ENCODE assay signal across 10 mouse cellular contexts in genomic region chr7:101513655-101514054, GRCm38 (mm10).
A peak's percentile ranks its signal among the peaks of the same experiment; 100 is the strongest.
DNase-seq lines count a peak whose midpoint lies in the region; ATAC-seq and TF ChIP-seq lines count a peak whose summit lies in the region.
"Had no signal": no experiment of that assay in that cellular context is flagged by ENCODE, and none has a peak within 500 bp of the region (broad histone marks: within the 10 kb centered on the region; RNA-seq: fewer than 3 reads in every experiment).

No protein-coding gene starts in this region.

- H3K4me1 ChIP-seq in hindbrain, embryonic 15.5 days (replicated peaks), result peaks cover 12% of the 10 kb centered on the region; the same call in 1 of the 2 replicates
- no peaks in the 10 kb centered on the region; the same call in 1 of the 2 replicates for H3K4me1 ChIP-seq in hindbrain, embryonic 11.5 days (replicated peaks; ENCODE audit: control insufficient read depth, insufficient read depth, low read length)
- H3K4me1 ChIP-seq: limb, embryonic 13.5 days had no signal

- H3K36me3 ChIP-seq in hindbrain, embryonic 15.5 days, result no peaks in the 10 kb centered on the region
- no peaks in the 10 kb centered on the region for H3K36me3 ChIP-seq in hindbrain, embryonic 11.5 days (ENCODE audit: control insufficient read depth, insufficient read depth, low read length)
- H3K36me3 ChIP-seq: limb, embryonic 13.5 days had no signal

- ATAC-seq in hindbrain, embryonic 15.5 days (ENCODE audit: low FRiP score, low read depth), result peak; percentile 69
- ATAC-seq in hindbrain, embryonic 11.5 days (ENCODE audit: low FRiP score), result no peak

- no peak overlapping the region for H3K27ac ChIP-seq in hindbrain, embryonic 15.5 days (replicated peaks)
- H3K27ac ChIP-seq in hindbrain, embryonic 11.5 days (ENCODE audit: low read depth, low read length), result no peak overlapping the region
- H3K27ac ChIP-seq: limb, embryonic 13.5 days had no signal

- TF ChIP-seq POLR2A in brain, embryonic 14.5 days (IDR thresholded peaks at IDR 0.05; ENCODE audit: borderline replicate concordance, extremely low read depth, insufficient read depth, insufficient read length, poor library complexity, severe bottlenecking), result no peak

- DNase-seq in hindbrain, embryonic 11.5 days (ENCODE audit: low spot score), result no peak
- DNase-seq in brain, embryonic 14.5 days (ENCODE audit: low read depth), result peak; percentile 82
- peak; percentile 46 for DNase-seq in cerebellum, adult 9-10 months
- peak; percentile 61 to 67 for DNase-seq in left cerebral cortex, postnatal 25 days (ENCODE audit: low spot score in 2 of 2)
- no peak for DNase-seq in spleen, adult 12 weeks (ENCODE audit: low spot score)
- DNase-seq in spleen, postnatal 14 days (ENCODE audit: low spot score in 2 of 2), result no peak
- DNase-seq: lung, postnatal 10 days had no signal

- intact Hi-C loops in left cerebral cortex, postnatal 25 days (cut with DNase I), result no loop called here

- WGBS in hindbrain, embryonic 15.5 days, result 50% methylated on average over 7 of the region's 7 CpGs
- WGBS in hindbrain, embryonic 11.5 days, result 82% methylated on average over 7 of the region's 7 CpGs

- no peak for TF ChIP-seq CTCF in brain, embryonic 14.5 days (IDR thresholded peaks at IDR 0.05; ENCODE audit: borderline replicate concordance, extremely low read depth, insufficient read depth, insufficient read length)

- no peaks in the 10 kb centered on the region for H3K27me3 ChIP-seq in hindbrain, embryonic 15.5 days
- H3K27me3 ChIP-seq in hindbrain, embryonic 11.5 days (ENCODE audit: control insufficient read depth, insufficient read depth, low read length), result no peaks in the 10 kb centered on the region
- H3K27me3 ChIP-seq: limb, embryonic 13.5 days had no signal

- H3K4me3 ChIP-seq in hindbrain, embryonic 15.5 days, result no peak overlapping the region
- no peak overlapping the region for H3K4me3 ChIP-seq in hindbrain, embryonic 11.5 days (ENCODE audit: low read depth, low read length)
- H3K4me3 ChIP-seq: limb, embryonic 13.5 days; myocyte had no signal

- no peak overlapping the region for H3K9ac ChIP-seq in hindbrain, embryonic 15.5 days
- no peak overlapping the region for H3K9ac ChIP-seq in hindbrain, embryonic 11.5 days (ENCODE audit: low read depth, low read length)
- H3K9ac ChIP-seq: limb, embryonic 13.5 days had no signal

- H3K4me2 ChIP-seq in hindbrain, embryonic 15.5 days, result no peak overlapping the region
- H3K4me2 ChIP-seq in hindbrain, embryonic 11.5 days (replicated peaks; ENCODE audit: low read depth, low read length), result no peak overlapping the region
- H3K4me2 ChIP-seq: limb, embryonic 13.5 days had no signal

- H3K9me3 ChIP-seq in hindbrain, embryonic 15.5 days, result no peaks in the 10 kb centered on the region
- H3K9me3 ChIP-seq in hindbrain, embryonic 11.5 days (ENCODE audit: control insufficient read depth, low read length), result no peaks in the 10 kb centered on the region
- H3K9me3 ChIP-seq: limb, embryonic 13.5 days had no signal

Comparison
In these comparisons a context has a peak if more than half of its experiments do, and no peak if none do; other contexts are left out.
1. DNase-seq: peak in brain, embryonic 14.5 days (single experiment), cerebellum, adult 9-10 months (single experiment) and left cerebral cortex, postnatal 25 days (2 of 2); none in hindbrain, embryonic 11.5 days (single experiment), spleen, adult 12 weeks (single experiment) and spleen, postnatal 14 days (0 of 2).